Mouse (Mus musculus) forebrain, embryonic 10.5 days (tissue): ENCODE data around the gene P2rx4. TPM values are rescaled to one million over a fixed set of nuclear protein-coding genes. Genes with fewer than 3 reads are reported as not detected.
"Not testable (repeated sequence)": the region's sequence is repeated elsewhere in the genome, so short reads cannot be mapped to it uniquely, and the experiment has no call there.

Experiments
- DNase-seq: peaks from one replicate; pipeline ENCODE4 v3.0.0-alpha.2; 2017; ENCODE audit warnings: low spot score; ENCODE audit errors: extremely low spot score
- H3K27ac ChIP-seq: fragments of 300-500 bp; sonication (generic); 2 replicates; pipeline ENCODE4 v1.5.1; 2016; ENCODE audit warnings: mild to moderate bottlenecking
- H3K27me3 ChIP-seq: fragments of 300-500 bp; sonication (generic); 2 replicates; pipeline ENCODE4 v1.6.1; 2016; ENCODE audit warnings: mild to moderate bottlenecking; ENCODE audit not compliant: poor library complexity, severe bottlenecking
- H3K36me3 ChIP-seq: fragments of 300-500 bp; sonication (generic); replicated peaks from 2 replicates; pipeline ENCODE4 v1.6.1; 2016; ENCODE audit warnings: mild to moderate bottlenecking, moderate library complexity
- H3K4me1 ChIP-seq: fragments of 300-500 bp; sonication (generic); 2 replicates; pipeline ENCODE4 v1.6.1; 2016
- H3K4me3 ChIP-seq: fragments of 300-500 bp; sonication (generic); 2 replicates; pipeline ENCODE4 v1.5.1; 2016; ENCODE audit warnings: mild to moderate bottlenecking, moderate library complexity
- H3K9me3 ChIP-seq: fragments of 300-500 bp; sonication (generic); 2 replicates; pipeline ENCODE4 v1.6.1; 2016; ENCODE audit warnings: mild to moderate bottlenecking, moderate library complexity
- WGBS: fragments of 180-500 bp; shearing (Covaris S2); methylation state at CpG from one replicate; pipeline ENCODE4 v1.1.7; 2016; 5-methylcytosine and 5-hydroxymethylcytosine counted together
- polyA plus RNA-seq: library from polyadenylated mRNA; unstranded; fragments of >200 nt; fragmentation: Nextera tagmentation; extraction: Ambion mirVana; gene quantifications from 2 replicates; pipeline ENCODE4 v1.2.1, GENCODE M21; 2016

The P2rx4 gene
- polyA plus RNA-seq = 4.4 and 5.2 TPM in 2 replicates

DNA sequence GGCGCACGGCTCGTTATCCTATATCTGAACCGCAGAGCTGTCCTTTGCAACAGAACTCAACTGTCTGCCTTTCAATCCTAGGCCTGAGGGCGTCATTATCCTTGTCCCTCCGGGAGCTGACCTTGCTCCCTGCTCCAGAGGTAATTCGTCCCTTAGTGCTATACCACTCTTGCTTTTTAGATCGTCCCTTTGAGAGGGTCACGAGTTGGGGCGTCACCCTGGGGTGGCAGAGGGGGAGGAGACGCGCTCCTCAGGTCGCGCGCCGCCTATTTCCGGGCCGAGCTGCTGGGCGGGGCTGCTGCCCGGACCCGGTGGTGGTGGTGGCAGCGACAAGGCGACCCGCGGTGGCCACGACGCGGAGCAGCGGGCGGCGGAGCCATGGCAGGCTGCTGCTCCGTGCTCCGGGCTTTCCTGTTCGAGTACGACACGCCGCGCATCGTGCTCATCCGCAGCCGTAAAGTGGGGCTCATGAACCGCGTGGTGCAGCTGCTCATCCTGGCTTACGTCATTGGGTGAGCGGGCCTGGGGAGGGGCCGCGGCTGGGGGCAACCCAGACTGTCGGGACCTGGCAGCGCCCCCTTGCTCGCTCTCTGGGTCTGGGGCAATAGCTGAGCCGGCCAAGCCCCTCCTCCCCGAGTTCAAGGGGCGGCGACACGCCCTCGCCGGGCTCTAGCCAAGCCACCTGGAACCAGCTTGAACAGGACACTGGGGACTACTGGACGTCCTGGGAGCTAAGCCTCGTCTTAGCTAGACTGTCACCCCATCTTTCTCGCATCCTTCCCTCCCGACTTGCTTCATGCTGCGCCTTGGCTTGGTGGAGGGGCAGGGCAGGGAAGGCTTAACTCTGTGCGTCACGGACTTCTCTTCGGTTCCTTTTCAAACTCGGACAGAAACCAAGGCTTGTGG lies at the start of gene P2rx4:
Gene P2rx4 (plus strand): TSS at position 269 of the 906 bp plus-strand sequence.
- Histone ChIP-seq H3K27ac (peak within 1 kb of the TSS; percentile 89), H3K9me3 (no peaks in the 10 kb centered on the region), H3K27me3 (peaks cover 16% of the 10 kb centered on the region), H3K36me3 (no peaks in the 10 kb centered on the region), H3K4me1 (peaks cover 20% of the 10 kb centered on the region), H3K4me3 (peak within 1 kb of the TSS; percentile 77)
- 1% methylated on average over 66 of the region's 66 CpGs for WGBS
- peak; percentile 72 for DNase-seq

DNA sequence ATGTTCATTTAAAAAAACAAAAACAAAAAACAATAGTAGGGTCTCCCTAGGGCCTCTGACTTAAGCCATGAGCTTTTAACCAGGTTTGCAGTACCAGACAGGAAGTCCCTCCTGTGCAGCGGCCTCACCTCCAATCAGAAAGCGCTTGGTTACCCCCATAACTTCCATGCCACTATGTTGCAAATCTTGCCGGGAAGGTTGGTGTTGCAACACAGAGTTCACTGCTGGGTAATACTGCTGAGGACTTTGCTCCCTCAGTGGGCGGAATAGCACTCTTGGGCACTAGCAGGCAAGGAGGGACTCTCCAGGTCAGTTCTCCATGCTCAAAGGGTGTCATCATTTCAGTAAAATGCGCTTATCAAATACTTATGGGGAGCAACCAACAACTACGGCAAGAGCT lies 44.8 kb upstream of the P2rx4 start:
- no peaks in the 10 kb centered on the region for H3K9me3 ChIP-seq
- H3K27ac ChIP-seq = no peak overlapping the region
- DNase-seq = no peak
- no peak overlapping the region for H3K4me3 ChIP-seq
- no peaks in the 10 kb centered on the region for H3K36me3 ChIP-seq
- no peaks in the 10 kb centered on the region; the same call in 1 of the 2 replicates for H3K4me1 ChIP-seq
- peaks cover 2% of the 10 kb centered on the region; the same call in 1 of the 2 replicates for H3K27me3 ChIP-seq
- 94% methylated on average over 6 of the region's 6 CpGs for WGBS

DNA sequence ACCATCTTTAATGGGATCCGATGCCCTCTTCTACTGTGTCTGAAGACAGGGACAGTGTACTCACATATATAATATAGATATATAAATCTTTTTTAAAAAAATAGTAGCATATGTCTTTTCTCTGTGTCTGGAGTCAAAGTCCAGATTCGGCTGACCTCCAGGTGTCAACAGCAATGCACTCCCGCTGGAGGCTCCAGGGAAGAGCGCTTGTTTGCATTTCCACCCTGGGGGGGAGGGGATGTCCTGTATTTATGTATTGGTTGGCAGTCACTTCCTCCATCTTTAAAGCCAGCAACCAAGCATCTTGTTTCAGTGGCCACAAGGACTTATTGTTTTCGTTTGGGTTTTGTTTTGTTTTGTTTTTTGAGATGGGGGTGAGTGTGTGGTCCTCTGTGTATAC lies 42.3 kb upstream of the P2rx4 start:
- Histone ChIP-seq H3K4me1 (peaks cover 10% of the 10 kb centered on the region), H3K36me3 (no peaks in the 10 kb centered on the region), H3K27me3 (no peaks in the 10 kb centered on the region), H3K4me3 (no peak overlapping the region), H3K9me3 (no peaks in the 10 kb centered on the region), H3K27ac (no peak overlapping the region)
- no peak for DNase-seq
- 76% methylated on average over 5 of the region's 5 CpGs for WGBS

DNA sequence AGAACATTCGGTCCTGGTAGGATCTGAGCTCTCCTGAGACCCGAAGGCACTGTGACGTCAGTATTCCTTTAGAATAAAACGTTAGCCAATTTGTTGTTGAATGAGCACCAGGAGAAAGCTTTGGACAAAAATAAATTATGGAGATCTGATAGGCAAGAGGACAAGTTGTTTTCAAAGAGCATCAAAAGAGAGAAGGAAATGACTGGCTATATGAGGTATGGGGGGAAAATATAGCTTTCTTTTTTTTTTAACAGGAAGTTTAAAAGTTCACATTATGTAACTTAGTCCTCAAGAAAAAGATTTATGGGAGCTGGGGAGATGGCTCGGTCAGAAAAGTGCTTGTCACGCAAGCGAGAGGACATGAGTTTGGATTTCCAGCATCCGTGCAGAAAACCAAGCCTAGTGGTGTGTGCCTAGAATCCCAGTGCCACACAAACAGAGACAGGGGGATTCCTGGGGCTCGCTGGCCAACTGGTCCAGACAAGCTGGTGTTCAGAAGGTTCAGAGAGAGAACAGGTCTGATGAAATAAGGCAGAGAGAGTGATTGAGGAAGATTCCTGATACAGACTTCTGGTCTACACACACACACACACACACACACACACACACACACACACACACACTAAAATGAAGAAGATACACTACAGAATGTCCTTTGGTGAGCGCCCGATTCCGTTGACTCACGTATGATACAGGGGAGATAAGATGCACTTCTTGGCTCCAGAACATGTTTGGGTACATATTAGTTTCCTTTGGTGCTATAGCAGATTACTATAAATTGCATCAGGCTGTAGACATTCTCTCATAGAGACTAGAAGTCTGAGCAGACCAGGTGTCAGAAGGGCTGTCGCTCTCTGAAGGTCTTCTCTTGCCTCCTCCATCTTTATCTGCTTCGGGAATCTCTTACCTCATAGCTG lies 38.1 kb upstream of the P2rx4 start:
- no peaks in the 10 kb centered on the region for H3K27me3 ChIP-seq
- WGBS = 89% methylated on average over 15 of the region's 15 CpGs

DNA sequence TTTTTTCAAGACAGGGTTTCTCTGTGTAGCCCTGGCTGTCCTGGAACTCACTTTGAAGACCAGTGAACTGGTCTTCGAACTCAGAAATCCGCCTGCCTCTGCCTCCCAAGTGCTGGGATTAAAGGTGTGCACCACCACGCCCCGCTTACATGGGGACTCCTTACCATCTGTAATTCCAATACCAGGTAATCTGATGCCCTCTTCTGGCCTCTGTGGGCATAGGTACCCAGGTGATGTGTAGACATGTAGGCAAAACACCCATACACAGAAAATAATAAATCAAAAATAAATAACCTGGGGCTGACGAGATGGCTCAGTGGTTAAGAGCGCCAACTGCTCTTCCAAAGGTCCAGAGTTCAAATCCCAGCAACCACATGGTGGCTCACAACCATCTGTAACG lies 35.7 kb upstream of the P2rx4 start:
- not testable (repeated sequence) for H3K36me3 ChIP-seq

More for the DNA sequence above, 38.1 kb upstream of the P2rx4 start:
- H3K9me3 ChIP-seq = no peaks in the 10 kb centered on the region
- H3K4me3 ChIP-seq = no peak overlapping the region
- H3K36me3 ChIP-seq = no peaks in the 10 kb centered on the region
- peaks cover 10% of the 10 kb centered on the region for H3K4me1 ChIP-seq
- no peak overlapping the region for H3K27ac ChIP-seq
- DNase-seq = no peak

DNA sequence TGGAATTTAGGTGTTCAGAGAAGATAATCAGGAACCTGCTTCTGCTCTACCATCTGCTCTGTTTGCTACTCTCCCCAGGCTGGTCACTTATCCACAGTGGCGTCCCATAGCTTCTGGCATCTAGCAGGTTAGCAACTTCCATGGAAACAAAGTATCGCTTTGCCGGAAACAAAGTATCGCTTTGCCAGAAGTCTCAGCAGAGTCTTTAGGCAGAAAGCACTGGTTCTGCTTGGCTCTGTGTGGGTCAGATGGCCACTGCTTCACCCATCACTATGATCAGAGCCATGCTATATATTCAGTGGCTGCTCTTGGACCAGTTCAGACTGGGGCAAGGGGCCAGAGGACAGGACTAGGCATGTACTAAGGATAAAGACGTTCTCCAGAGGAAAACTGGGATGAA lies 35.0 kb upstream of the P2rx4 start:
- Histone ChIP-seq H3K36me3 (no peaks in the 10 kb centered on the region), H3K27me3 (no peaks in the 10 kb centered on the region), H3K9me3 (no peaks in the 10 kb centered on the region), H3K4me3 (no peak overlapping the region), H3K4me1 (peaks cover 10% of the 10 kb centered on the region), H3K27ac (no peak overlapping the region)
- DNase-seq = no peak
- WGBS = 89% methylated on average over 5 of the region's 5 CpGs

More for the DNA sequence above, 35.7 kb upstream of the P2rx4 start:
- H3K27me3 ChIP-seq, DNase-seq, H3K27ac ChIP-seq, H3K4me3 ChIP-seq, H3K4me1 ChIP-seq, H3K9me3 ChIP-seq: not testable (repeated sequence)
- WGBS = 79% methylated on average over 7 of the region's 7 CpGs

DNA sequence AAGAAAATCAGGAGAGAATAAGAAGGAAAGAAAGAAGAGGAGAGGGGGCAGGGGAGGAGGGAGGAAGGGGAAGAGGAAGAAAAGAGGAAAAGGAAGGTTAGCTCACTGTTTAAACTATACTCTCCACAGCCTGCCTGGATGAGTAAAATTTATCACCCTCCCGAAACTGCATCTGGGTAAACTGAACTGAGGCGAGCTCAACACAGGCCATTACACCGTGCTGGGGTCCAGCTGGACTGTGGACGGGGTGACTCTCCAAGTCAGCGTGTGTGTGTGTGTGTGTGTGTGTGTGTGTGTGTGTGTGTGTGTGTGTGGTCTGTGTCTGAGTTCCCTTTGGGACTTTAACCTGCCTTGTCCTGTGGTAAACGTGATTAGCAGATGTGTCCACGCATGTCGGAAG lies 31.3 kb upstream of the P2rx4 start:
- H3K4me1 ChIP-seq = no peaks in the 10 kb centered on the region
- no peak for DNase-seq
- H3K36me3 ChIP-seq = no peaks in the 10 kb centered on the region
- no peak overlapping the region for H3K27ac ChIP-seq
- no peaks in the 10 kb centered on the region for H3K27me3 ChIP-seq
- H3K9me3 ChIP-seq = no peaks in the 10 kb centered on the region
- no peak overlapping the region for H3K4me3 ChIP-seq
- WGBS = 85% methylated on average over 8 of the region's 8 CpGs

DNA sequence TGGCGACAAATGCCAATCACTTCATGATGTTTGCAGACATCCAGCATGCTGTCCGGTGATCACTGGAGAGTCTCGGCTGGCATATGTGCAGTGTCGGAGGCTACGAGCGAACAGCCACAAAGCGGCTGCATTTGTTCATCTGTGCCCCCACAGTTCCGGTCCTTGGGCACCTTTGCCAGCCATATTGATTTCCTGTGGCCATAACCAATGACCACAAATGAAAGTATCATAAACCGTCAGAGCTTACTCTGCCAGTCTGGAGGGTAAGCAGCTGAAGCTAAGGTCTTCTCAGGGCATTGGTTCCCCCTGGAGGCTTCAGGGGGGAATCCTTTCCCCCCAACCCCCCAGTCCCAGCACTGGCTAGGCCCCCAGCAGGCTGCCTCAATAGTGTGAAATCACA lies 29.4 kb upstream of the P2rx4 start:
- H3K4me3 ChIP-seq = no peak overlapping the region
- WGBS = 91% methylated on average over 9 of the region's 9 CpGs
- H3K4me1 ChIP-seq = no peaks in the 10 kb centered on the region
- H3K9me3 ChIP-seq = no peaks in the 10 kb centered on the region
- H3K27me3 ChIP-seq = no peaks in the 10 kb centered on the region
- no peak overlapping the region for H3K27ac ChIP-seq
- H3K36me3 ChIP-seq = no peaks in the 10 kb centered on the region
- no peak for DNase-seq

DNA sequence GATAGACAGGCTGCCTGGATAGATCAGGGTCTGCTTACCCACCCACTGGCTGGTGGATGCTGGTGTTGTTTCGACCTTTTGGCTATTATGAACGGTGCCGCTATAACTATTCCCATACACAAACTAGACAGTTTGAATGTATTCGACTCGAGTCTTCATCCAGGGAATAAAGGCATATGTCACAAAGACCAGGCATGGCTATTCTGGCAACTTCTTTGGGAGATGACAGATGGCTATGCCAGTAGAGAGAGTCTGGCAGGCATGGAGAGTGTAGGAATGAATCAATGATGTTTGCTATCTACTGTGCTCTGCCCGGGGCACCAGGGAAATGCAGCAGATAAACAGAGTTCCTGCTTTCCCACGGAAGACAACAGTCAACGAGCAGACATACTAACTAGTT lies 27.5 kb upstream of the P2rx4 start:
- H3K27me3 ChIP-seq = no peaks in the 10 kb centered on the region
- H3K36me3 ChIP-seq = no peaks in the 10 kb centered on the region
- no peak for DNase-seq
- H3K27ac ChIP-seq = no peak overlapping the region
- no peaks in the 10 kb centered on the region for H3K4me1 ChIP-seq
- H3K9me3 ChIP-seq = no peaks in the 10 kb centered on the region
- no peak overlapping the region for H3K4me3 ChIP-seq
- 91% methylated on average over 8 of the region's 8 CpGs for WGBS

DNA sequence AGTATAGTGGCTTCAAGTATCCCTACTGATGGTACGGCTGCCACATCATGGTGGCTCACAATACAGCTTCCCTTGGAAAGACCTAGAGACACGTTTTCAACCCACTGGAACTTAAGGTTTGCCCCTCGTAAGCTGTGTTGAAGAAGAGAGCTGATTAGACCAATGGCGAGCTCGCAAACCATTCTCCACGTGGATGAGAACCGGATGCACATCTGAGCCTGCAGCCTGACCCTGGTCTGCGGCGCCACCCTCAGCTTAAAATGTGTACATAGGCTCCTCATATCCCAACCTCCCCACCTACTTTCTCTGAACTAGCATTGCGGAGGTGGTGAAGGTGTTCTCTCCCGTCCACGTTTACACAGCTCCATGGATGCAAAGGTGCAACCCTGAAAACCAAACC lies 26.1 kb upstream of the P2rx4 start:
- no peak for DNase-seq
- no peaks in the 10 kb centered on the region for H3K4me1 ChIP-seq
- H3K4me3 ChIP-seq = no peak overlapping the region
- no peaks in the 10 kb centered on the region for H3K9me3 ChIP-seq
- no peaks in the 10 kb centered on the region for H3K27me3 ChIP-seq
- no peak overlapping the region for H3K27ac ChIP-seq
- WGBS = 82% methylated on average over 12 of the region's 12 CpGs
- no peaks in the 10 kb centered on the region for H3K36me3 ChIP-seq

DNA sequence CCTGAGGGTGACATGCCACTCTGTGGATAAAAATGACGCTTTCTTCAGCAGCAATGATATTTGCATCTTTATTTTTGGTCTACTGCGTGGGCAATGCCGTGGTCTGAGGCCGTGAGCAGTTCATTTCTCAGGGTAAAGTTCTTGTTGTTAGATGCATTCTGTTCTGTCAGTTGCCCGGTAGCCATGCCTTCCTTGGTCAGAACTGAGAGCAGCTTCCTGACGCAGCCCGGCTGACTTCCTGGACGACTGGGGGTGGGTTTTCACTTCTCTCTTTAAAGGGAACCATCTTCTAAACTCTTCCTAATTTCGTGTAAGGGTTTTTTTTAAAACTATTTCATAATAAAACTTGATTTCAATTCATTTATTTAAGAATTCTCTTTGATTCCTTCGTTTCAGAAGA lies 23.4 kb upstream of the P2rx4 start:
- DNase-seq = no peak

DNA sequence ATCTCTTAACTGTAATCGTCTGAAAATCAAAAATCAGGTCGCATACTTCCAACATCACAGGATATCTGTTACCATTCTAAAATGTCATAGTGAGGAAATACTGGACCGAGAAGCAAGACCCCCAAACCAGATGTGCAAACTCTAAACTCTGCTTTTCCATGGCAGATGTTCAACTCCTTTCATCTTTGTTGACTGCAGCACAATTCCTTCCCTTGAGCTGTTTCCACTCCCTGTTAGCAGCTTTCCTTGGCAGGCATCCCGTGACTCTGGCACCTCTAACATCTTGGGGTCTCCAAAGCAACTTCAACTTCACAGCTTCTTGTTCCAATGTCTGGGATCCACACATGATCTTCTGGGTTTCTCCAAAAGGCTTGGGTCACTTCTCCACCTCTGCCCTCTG lies 20.0 kb upstream of the P2rx4 start:
- WGBS = 88% methylated on average over 4 of the region's 4 CpGs
- no peak overlapping the region for H3K27ac ChIP-seq
- peaks cover 1% of the 10 kb centered on the region; the same call in 1 of the 2 replicates for H3K4me1 ChIP-seq
- no peak for DNase-seq
- no peaks in the 10 kb centered on the region for H3K9me3 ChIP-seq
- no peak overlapping the region for H3K4me3 ChIP-seq
- H3K27me3 ChIP-seq = no peaks in the 10 kb centered on the region
- no peaks in the 10 kb centered on the region for H3K36me3 ChIP-seq

More for the DNA sequence above, 23.4 kb upstream of the P2rx4 start:
- Histone ChIP-seq H3K27me3 (no peaks in the 10 kb centered on the region), H3K4me1 (no peaks in the 10 kb centered on the region), H3K36me3 (no peaks in the 10 kb centered on the region), H3K27ac (no peak overlapping the region), H3K4me3 (no peak overlapping the region), H3K9me3 (no peaks in the 10 kb centered on the region)
- WGBS = 84% methylated on average over 10 of the region's 10 CpGs

DNA sequence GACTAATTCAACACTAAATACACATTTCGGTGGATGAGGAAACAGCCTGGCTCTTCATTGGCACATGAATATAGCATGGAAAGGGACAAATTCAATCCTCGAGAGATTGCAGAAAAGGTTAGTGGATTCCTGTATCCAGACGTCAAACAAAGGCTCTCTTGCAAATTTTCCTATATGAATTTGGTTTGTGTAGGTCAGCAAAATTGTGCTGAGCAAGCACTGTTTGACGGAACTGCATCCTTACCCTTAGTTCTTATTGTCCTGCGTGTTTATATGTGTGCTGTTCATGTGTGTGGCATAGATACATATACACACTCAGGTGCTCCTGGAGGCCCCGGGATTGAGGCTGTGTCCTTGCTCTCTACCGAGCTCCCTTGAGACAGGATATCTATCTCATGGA lies 18.2 kb upstream of the P2rx4 start:
- Histone ChIP-seq H3K27ac (no peak overlapping the region), H3K36me3 (no peaks in the 10 kb centered on the region), H3K27me3 (no peaks in the 10 kb centered on the region), H3K4me3 (no peak overlapping the region), H3K9me3 (no peaks in the 10 kb centered on the region), H3K4me1 (peaks cover 18% of the 10 kb centered on the region)
- no peak for DNase-seq
- 93% methylated on average over 7 of the region's 7 CpGs for WGBS
